In genomic region chr12:102714654-102715395, GRCm38 (mm10) we compare ENCODE assay signal across 26 mouse cellular contexts. TPM values are rescaled to one million over a fixed set of nuclear protein-coding genes. Genes with fewer than 3 reads are reported as not detected.
DNase-seq lines count a peak whose midpoint lies in the region; ATAC-seq and TF ChIP-seq lines count a peak whose summit lies in the region.
"Had no signal": no experiment of that assay in that cellular context is flagged by ENCODE, and none has a peak within 500 bp of the region (broad histone marks: within the 10 kb centered on the region; RNA-seq: fewer than 3 reads in every experiment).

No protein-coding gene starts in this region.

- H3K9me3 ChIP-seq in E14TG2a.4 (ENCODE audit: low read length) (no peaks in the 10 kb centered on the region), ES-E14 (ENCODE audit: control insufficient read depth, insufficient read depth, low read depth, low read length) (no peaks in the 10 kb centered on the region)
- no peaks in the 10 kb centered on the region for H3K9me3 ChIP-seq in lung, postnatal 0 days (ENCODE audit: low read length)
- H3K9me3 ChIP-seq: embryonic facial prominence, embryonic 10.5 days; forebrain, embryonic 13.5 days; heart, embryonic 13.5 days; hindbrain, embryonic 12.5 days had no signal

- H3K4me3 ChIP-seq in heart, adult 2 months: no peak overlapping the region
- H3K4me3 ChIP-seq in E14TG2a.4 (replicated peaks; ENCODE audit: low read length) (peak overlapping the region; percentile 26; the same call in 1 of the 2 replicates), ES-E14 (ENCODE audit: insufficient read depth in 1 of 2, low read depth in 1 of 2, low read length in 2 of 2, poor library complexity in 1 of 2, severe bottlenecking in 1 of 2) (no peak overlapping the region)
- no peak overlapping the region for H3K4me3 ChIP-seq in lung, postnatal 0 days (ENCODE audit: low read depth, low read length)
- H3K4me3 ChIP-seq: embryonic facial prominence, embryonic 10.5 days; forebrain, embryonic 13.5 days; heart, embryonic 13.5 days; hindbrain, embryonic 12.5 days had no signal

- TF ChIP-seq EP300 in heart, adult 2 months (IDR thresholded peaks at IDR 0.05; ENCODE audit: insufficient read depth, low read depth, low read length): no peak
- no peak for TF ChIP-seq EP300 in lung, postnatal 0 days (IDR thresholded peaks at IDR 0.05)

- H3K4me1 ChIP-seq in heart, adult 2 months (ENCODE audit: control insufficient read depth, insufficient read depth, low read length): no peaks in the 10 kb centered on the region
- H3K4me1 ChIP-seq in E14TG2a.4 (replicated peaks; ENCODE audit: low read depth, low read length) (peaks cover 96% of the 10 kb centered on the region), ES-E14 (ENCODE audit: control insufficient read depth in 2 of 2, insufficient read depth in 2 of 2, low read length in 2 of 2, poor library complexity in 1 of 2) (peaks cover 19 to 29% of the 10 kb centered on the region in 2 experiments)
- no peaks in the 10 kb centered on the region for H3K4me1 ChIP-seq in lung, postnatal 0 days (ENCODE audit: insufficient read depth, low read depth, low read length)

- H3K27me3 ChIP-seq in heart, adult 2 months (ENCODE audit: control insufficient read depth, insufficient read depth, low read length): no peaks in the 10 kb centered on the region
- no peaks in the 10 kb centered on the region for H3K27me3 ChIP-seq in E14TG2a.4 (ENCODE audit: insufficient read depth, low read length)
- H3K27me3 ChIP-seq in lung, postnatal 0 days (replicated peaks; ENCODE audit: insufficient read depth, low read length): no peaks in the 10 kb centered on the region
- H3K27me3 ChIP-seq: forebrain, embryonic 13.5 days; heart, embryonic 13.5 days; hindbrain, embryonic 12.5 days had no signal

- H3K27ac ChIP-seq in heart, adult 2 months: no peak overlapping the region
- H3K27ac ChIP-seq in ES-E14 (ENCODE audit: insufficient read depth, low read depth, low read length, poor library complexity, severe bottlenecking): peak overlapping the region; percentile 6; the same call in 1 of the 2 replicates
- H3K27ac ChIP-seq in lung, postnatal 0 days (ENCODE audit: low read length): no peak overlapping the region
- H3K27ac ChIP-seq: embryonic facial prominence, embryonic 10.5 days; forebrain, embryonic 13.5 days; heart, embryonic 13.5 days; hindbrain, embryonic 12.5 days; hindbrain, postnatal 0 days had no signal

- H3K79me2 ChIP-seq in heart, adult 2 months (replicated peaks; ENCODE audit: control insufficient read depth, insufficient read depth, low read length): no peaks in the 10 kb centered on the region

- intact Hi-C loops in heart, adult 2 months (cut with DNase I): loop anchor here (5.0 to 10.0 kb wide), 2 partner anchors 188 to 220 kb away; no protein-coding TSS in a partner anchor

- in situ Hi-C loops in ES-E14 (cut with MboI; ENCODE audit: low sequenced_read_pairs in 2 of 2, unreplicated experiment in 2 of 2): no loop called here

- no peaks in the 10 kb centered on the region for H3K36me3 ChIP-seq in heart, adult 2 months (ENCODE audit: control insufficient read depth, insufficient read depth, low read length)
- H3K36me3 ChIP-seq in E14TG2a.4 (ENCODE audit: insufficient read depth, low read length) (no peaks in the 10 kb centered on the region), ES-E14 (ENCODE audit: control insufficient read depth, insufficient read depth, low read length, poor library complexity, severe bottlenecking) (no peaks in the 10 kb centered on the region)
- no peaks in the 10 kb centered on the region for H3K36me3 ChIP-seq in lung, postnatal 0 days (ENCODE audit: insufficient read depth, low read length)
- H3K36me3 ChIP-seq: embryonic facial prominence, embryonic 10.5 days; heart, embryonic 13.5 days; hindbrain, embryonic 12.5 days had no signal

- DNase-seq in heart, adult 11 months: peak; percentile 64
- DNase-seq in heart, adult 2 months: no peak
- DNase-seq in ES-E14 (ENCODE audit: low read depth, low spot score) (no peak), ZHBTc4 (ENCODE audit: low read depth, low spot score) (peak; percentile 33)
- no peak for DNase-seq in lung, postnatal 0 days (ENCODE audit: low spot score)
- DNase-seq in right cerebral cortex, postnatal 10 days (ENCODE audit: low spot score in 2 of 2): no peak
- no peak for DNase-seq in cerebellum, adult 11-12 months
- DNase-seq: adrenal gland, postnatal 14 days; cerebellum, adult 18-20 months; cerebellum, adult 9-11 months; cerebellum, postnatal 36 days; forebrain, postnatal 0 days; heart, postnatal 36 days; kidney, adult 11 months had no signal

- TF ChIP-seq CTCF in heart, adult 2 months (IDR thresholded peaks at IDR 0.05): no peak
- no peak for TF ChIP-seq CTCF in E14TG2a.4 (conservative IDR thresholded peaks at IDR 0.05; ENCODE audit: low read length)
- no peak for TF ChIP-seq CTCF in lung, postnatal 0 days (IDR thresholded peaks at IDR 0.05)

- H3K9ac ChIP-seq in heart, adult 2 months (ENCODE audit: low read depth, low read length): no peak overlapping the region
- H3K9ac ChIP-seq in ES-E14 (ENCODE audit: insufficient read depth, low read depth, low read length, poor library complexity, severe bottlenecking): no peak overlapping the region
- H3K9ac ChIP-seq in lung, postnatal 0 days (replicated peaks; ENCODE audit: low read depth): no peak overlapping the region
- H3K9ac ChIP-seq: forebrain, embryonic 13.5 days; forebrain, postnatal 0 days; heart, embryonic 13.5 days; hindbrain, embryonic 12.5 days had no signal

- no peak for ATAC-seq in lung, postnatal 0 days
- ATAC-seq: forebrain, embryonic 13.5 days; forebrain, postnatal 0 days; hindbrain, postnatal 0 days had no signal

- WGBS in heart, adult 2 months: 90% methylated on average over 10 of the region's 10 CpGs
- WGBS in lung, postnatal 0 days: 68% methylated on average over 10 of the region's 10 CpGs

- no peak overlapping the region for H3K4me2 ChIP-seq in lung, postnatal 0 days (replicated peaks; ENCODE audit: low read depth, low read length)
- H3K4me2 ChIP-seq: forebrain, embryonic 13.5 days; heart, embryonic 13.5 days; hindbrain, embryonic 12.5 days had no signal

- TF ChIP-seq POLR2A in heart, adult 2 months (IDR thresholded peaks at IDR 0.05; ENCODE audit: insufficient read depth, low read depth, low read length): no peak

TF ChIP-seq in ES-E14, 5 proteins besides CTCF, POLR2A, EP300 and RAD21:
- TF ChIP-seq ZC3H11A (IDR thresholded peaks at IDR 0.05; ENCODE audit: borderline replicate concordance, low read depth, low read length) (no peak), ZNF384 (IDR thresholded peaks at IDR 0.05; ENCODE audit: low read depth, low read length) (no peak), MAFK (IDR thresholded peaks at IDR 0.05; ENCODE audit: insufficient read depth, low read depth, low read length) (no peak), CHD2 (IDR thresholded peaks at IDR 0.05; ENCODE audit: low read depth, low read length) (no peak), HCFC1 (IDR thresholded peaks at IDR 0.05; ENCODE audit: borderline replicate concordance, insufficient read depth, low read length) (no peak)

RNA-seq across cellular contexts. Expression of gene Itpk1, which starts 10.1 kb away (rescaled TPM):
- total RNA-seq in heart, adult 2 months (2021): 1 to 10 TPM; 7.9 to 9.5 TPM
- polyA plus RNA-seq in heart, adult 2 months (2012; rRNA removed): 11.6 and 11.9 TPM in 2 replicates
- 33.1 and 40.6 TPM in 2 replicates for total RNA-seq in ES-E14 (2012; rRNA removed)
- 9.7 and 10.9 TPM in 2 replicates for polyA plus RNA-seq in lung, postnatal 0 days (2015; fragmentation: Nextera tagmentation; extraction: Ambion mirVana)

RNA-seq across cellular contexts. Expression of gene Moap1, which starts 28.6 kb away (rescaled TPM):
- 1 to 10 TPM; 7.0 to 7.5 TPM for total RNA-seq in heart, adult 2 months (2021)
- polyA plus RNA-seq in heart, adult 2 months (2012; rRNA removed): 0.51 TPM in 1 of 2 replicates, not detected in the other
- total RNA-seq in ES-E14 (2012; rRNA removed): 4.0 and 8.8 TPM in 2 replicates
- polyA plus RNA-seq in lung, postnatal 0 days (2015; fragmentation: Nextera tagmentation; extraction: Ambion mirVana): 9.7 and 10.1 TPM in 2 replicates

RNA-seq across cellular contexts. Expression of gene Tmem251, which starts 28.7 kb away (rescaled TPM):
- 1 to 10 TPM; 4.5 to 4.6 TPM for total RNA-seq in heart, adult 2 months (2021)
- 1.8 and 4.0 TPM in 2 replicates for polyA plus RNA-seq in heart, adult 2 months (2012; rRNA removed)
- total RNA-seq in ES-E14 (2012; rRNA removed): 2.9 and 4.0 TPM in 2 replicates
- polyA plus RNA-seq in lung, postnatal 0 days (2015; fragmentation: Nextera tagmentation; extraction: Ambion mirVana): 9.9 and 12.5 TPM in 2 replicates

RNA-seq across cellular contexts. Expression of gene Gm28051, which starts 42.7 kb away (rescaled TPM):
- not detected for total RNA-seq in heart, adult 2 months (2021)
- polyA plus RNA-seq in heart, adult 2 months (2012; rRNA removed): not detected in 2 replicates
- total RNA-seq in ES-E14 (2012; rRNA removed): not detected in 2 replicates
- not detected in 2 replicates for polyA plus RNA-seq in lung, postnatal 0 days (2015; fragmentation: Nextera tagmentation; extraction: Ambion mirVana)
- total RNA-seq: adrenal gland, adult 18-20 months; adrenal gland, postnatal 14 days; forebrain, postnatal 0 days; gastrocnemius, adult 18-20 months; gastrocnemius, postnatal 4 days; heart, postnatal 36 days; hindbrain, postnatal 0 days had no signal
- polyA plus RNA-seq: embryonic facial prominence, embryonic 10.5 days; embryonic facial prominence, embryonic 14.5 days; forebrain, embryonic 13.5 days; forebrain, postnatal 0 days; heart, embryonic 13.5 days; heart, postnatal 0 days; hindbrain, embryonic 12.5 days; hindbrain, postnatal 0 days; intestine, embryonic 14.5 days had no signal

RNA-seq across cellular contexts. Expression of gene Gon7, which starts 42.8 kb away (rescaled TPM):
- 10 to 100 TPM in 1 of 2 experiments, 1 to 10 TPM in 1; 9.8 to 10.4 TPM for total RNA-seq in heart, adult 2 months (2021)
- polyA plus RNA-seq in heart, adult 2 months (2012; rRNA removed): 5.9 and 7.0 TPM in 2 replicates
- 31.8 and 34.2 TPM in 2 replicates for total RNA-seq in ES-E14 (2012; rRNA removed)
- polyA plus RNA-seq in lung, postnatal 0 days (2015; fragmentation: Nextera tagmentation; extraction: Ambion mirVana): 15.1 and 17.6 TPM in 2 replicates

Comparison
In these comparisons a context has a peak if more than half of its experiments do, and no peak if none do; other contexts are left out.
1. DNase-seq: peak in heart, adult 11 months (single experiment) and ZHBTc4 (single experiment); none in heart, adult 2 months (0 of 2), ES-E14 (single experiment), lung, postnatal 0 days (single experiment), right cerebral cortex, postnatal 10 days (0 of 2) and cerebellum, adult 11-12 months (single experiment).